Mouse (Mus musculus) thymus, adult 2 months (tissue): ENCODE data around the gene Tmem88b. TPM values are rescaled to one million over a fixed set of nuclear protein-coding genes. Genes with fewer than 3 reads are reported as not detected.

Source experiments
- DNase-seq: peaks from one replicate; pipeline ENCODE4 v3.0.0; 2021
- H3K27ac ChIP-seq: fragments of 200-500 bp; 2 replicates; pipeline ENCODE4 v1.5.1; 2012; ENCODE audit warnings: low read length, control low read depth; ENCODE audit not compliant: control insufficient read depth, insufficient read depth
- H3K27me3 ChIP-seq: fragments of 200-500 bp; 2 replicates; pipeline ENCODE4 v1.6.1; 2012; ENCODE audit warnings: mild to moderate bottlenecking, low read length, moderate library complexity, mixed read lengths; ENCODE audit not compliant: control insufficient read depth, insufficient read depth
- H3K36me3 ChIP-seq: fragments of 200-500 bp; 2 replicates; pipeline ENCODE4 v1.6.1; 2012; ENCODE audit warnings: mild to moderate bottlenecking, low read length, moderate library complexity; ENCODE audit not compliant: control insufficient read depth, insufficient read depth
- H3K4me1 ChIP-seq: fragments of 200-500 bp; replicated peaks from 2 replicates; pipeline ENCODE4 v1.6.1; 2012; ENCODE audit warnings: low read length; ENCODE audit not compliant: control insufficient read depth, insufficient read depth
- H3K4me3 ChIP-seq: fragments of 200-500 bp; 2 replicates; pipeline ENCODE4 v1.5.1; 2012; ENCODE audit warnings: mild to moderate bottlenecking, low read length, control low read depth, moderate library complexity; ENCODE audit not compliant: control insufficient read depth, insufficient read depth
- CTCF ChIP-seq: fragments of 200-500 bp; IDR thresholded peaks from 2 replicates; pipeline ENCODE4 v1.5.1; 2012; ENCODE audit warnings: mild to moderate bottlenecking, control low read depth, low read length, moderate library complexity, borderline replicate concordance; ENCODE audit not compliant: control insufficient read depth, poor library complexity, insufficient read depth; ENCODE audit errors: extremely low read depth
- POLR2A ChIP-seq: fragments of 200-500 bp; IDR thresholded peaks from 2 replicates; pipeline ENCODE4 v1.6.1; 2012; ENCODE audit warnings: mild to moderate bottlenecking, low read length, control low read depth, moderate library complexity; ENCODE audit not compliant: control insufficient read depth, poor library complexity, insufficient read depth; ENCODE audit errors: extremely low read depth
- WGBS: fragments of 180-500 bp; shearing (Covaris S2); methylation state at CpG from one replicate; pipeline ENCODE4 v1.1.7; 2018; 5-methylcytosine and 5-hydroxymethylcytosine counted together
- polyA plus RNA-seq: library from polyadenylated mRNA; depleted of rRNA; stranded (reverse); fragments of >200 nt; gene quantifications from 2 replicates; pipeline ENCODE4 v1.2.3, GENCODE M21; 2012; rRNA removed

Tmem88b gene
- 0.55 and 0.58 TPM in 2 replicates for polyA plus RNA-seq

DNA sequence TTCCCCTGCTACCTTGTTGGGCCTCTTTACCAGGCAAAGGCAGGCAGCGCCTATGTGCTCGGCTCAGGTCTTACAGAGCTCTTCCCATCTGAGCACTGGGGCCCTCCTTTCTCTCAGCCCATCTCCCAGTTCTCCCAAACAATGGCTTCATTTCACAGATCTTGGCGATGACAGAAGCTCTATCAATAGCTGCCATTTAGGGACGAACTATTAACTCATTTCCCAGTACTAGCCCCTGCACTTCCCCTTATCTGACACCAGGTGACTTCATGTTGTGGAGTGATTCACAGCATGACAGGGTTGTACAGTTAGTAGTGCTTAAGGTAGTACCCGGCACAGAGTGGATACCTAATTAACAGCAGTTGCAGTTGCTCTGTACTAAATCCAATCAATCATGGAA, at the start of gene Tmem88b:
Tmem88b (minus strand) TSS at position 56 of the 400 bp plus-strand sequence.
- no peak for DNase-seq
- WGBS, result 87% methylated on average over 5 of the region's 5 CpGs
- no peaks in the 10 kb centered on the region for H3K36me3 ChIP-seq
- no peak for TF ChIP-seq POLR2A
- TF ChIP-seq CTCF, result no peak
- no peak within 1 kb of the TSS for H3K4me3 ChIP-seq
- no peak within 1 kb of the TSS for H3K27ac ChIP-seq
- 0 out of 2 replicates have a peak, but pooled peaks cover 5% of the 10 kb centered on the region for H3K4me1 ChIP-seq
- H3K27me3 ChIP-seq, result peaks cover 4% of the 10 kb centered on the region; the same call in 1 of the 2 replicates

DNA sequence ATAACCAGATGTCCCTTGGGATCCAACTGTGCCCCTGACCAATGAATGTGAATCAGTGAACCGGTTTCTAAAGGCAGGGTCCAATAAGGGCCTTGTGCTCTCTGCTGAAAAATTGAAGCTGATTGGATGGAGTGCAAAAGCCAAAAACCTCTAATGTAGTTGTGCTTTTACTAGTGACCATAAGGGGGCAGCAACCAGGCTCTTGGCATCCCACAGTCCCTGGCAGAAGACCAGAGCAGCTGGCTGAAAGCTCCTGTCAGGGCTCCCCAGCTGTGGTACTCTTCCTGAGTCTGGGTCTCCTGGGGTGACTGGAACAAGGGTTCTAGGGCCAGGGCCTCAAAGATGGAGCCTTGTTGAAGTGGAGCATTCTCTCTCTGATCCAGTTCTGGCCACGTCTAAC, 48.2 kb upstream of the Tmem88b start:
- Histone ChIP-seq H3K27me3 (no peaks in the 10 kb centered on the region), H3K36me3 (0 out of 2 replicates have a peak, but pooled peaks cover 4% of the 10 kb centered on the region), H3K27ac (no peak overlapping the region), H3K4me3 (no peak overlapping the region), H3K4me1 (peaks cover 21% of the 10 kb centered on the region)
- TF ChIP-seq CTCF, result peak; percentile 64; the same call in 1 of the 2 replicates
- no peak for TF ChIP-seq POLR2A
- DNase-seq, result peak; percentile 63
- 46% methylated on average over 2 of the region's 2 CpGs for WGBS

DNA sequence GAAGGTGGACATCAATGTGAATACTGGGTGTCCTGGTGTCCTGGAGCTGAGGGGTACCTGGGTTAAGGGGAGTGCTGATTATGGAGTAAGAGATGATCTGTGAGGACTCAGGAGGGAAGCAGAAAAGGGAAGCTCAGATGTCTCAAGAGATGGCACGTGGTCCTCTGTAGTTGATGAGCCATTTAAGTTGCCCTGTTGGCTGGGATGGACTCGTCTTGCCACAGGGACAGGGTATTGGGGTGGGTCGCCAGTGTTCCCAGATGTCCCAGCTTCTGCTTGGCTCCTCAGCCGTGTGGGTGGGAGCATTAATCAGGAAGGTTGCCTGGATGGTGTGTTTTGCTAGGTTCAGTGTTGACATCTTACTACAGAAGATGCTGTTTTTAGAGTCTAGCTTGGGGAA, 47.6 kb upstream of the Tmem88b start:
- H3K27ac ChIP-seq, result no peak overlapping the region
- 0 out of 2 replicates have a peak, but pooled peaks cover 4% of the 10 kb centered on the region for H3K36me3 ChIP-seq
- WGBS, result 89% methylated on average over 4 of the region's 4 CpGs
- H3K4me1 ChIP-seq, result peaks cover 21% of the 10 kb centered on the region
- H3K27me3 ChIP-seq, result no peaks in the 10 kb centered on the region
- no peak overlapping the region for H3K4me3 ChIP-seq
- TF ChIP-seq POLR2A (no peak), CTCF (no peak)
- DNase-seq, result no peak

DNA sequence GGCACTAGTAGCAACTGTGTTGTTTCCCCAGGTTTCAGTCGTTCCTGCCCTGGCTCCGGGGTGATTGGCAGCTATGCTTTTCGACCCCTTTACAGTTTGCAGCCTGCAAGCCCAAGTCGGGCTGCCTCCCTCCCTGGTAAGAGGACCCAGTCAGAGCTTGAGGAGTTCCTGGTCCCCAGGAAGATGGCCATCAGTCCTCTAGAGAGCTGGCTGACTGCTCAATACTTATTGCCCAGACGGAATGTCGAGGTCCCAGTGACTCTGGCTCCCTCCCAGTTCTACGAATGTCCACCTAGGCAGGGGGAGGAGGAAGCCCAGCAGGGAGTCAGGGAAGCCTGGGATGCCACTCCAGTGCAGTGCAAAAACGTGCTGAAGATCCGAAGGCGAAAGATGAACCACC, 46.6 kb upstream of the Tmem88b start:
- 0 out of 2 replicates have a peak, but pooled peaks cover 4% of the 10 kb centered on the region for H3K36me3 ChIP-seq
- no peak overlapping the region; the same call in 1 of the 2 replicates for H3K27ac ChIP-seq
- H3K4me3 ChIP-seq, result peak overlapping the region; percentile 71
- WGBS, result 62% methylated on average over 10 of the region's 10 CpGs
- no peaks in the 10 kb centered on the region for H3K27me3 ChIP-seq
- TF ChIP-seq POLR2A, result no peak
- no peak for TF ChIP-seq CTCF
- peaks cover 17% of the 10 kb centered on the region for H3K4me1 ChIP-seq
- no peak for DNase-seq

DNA sequence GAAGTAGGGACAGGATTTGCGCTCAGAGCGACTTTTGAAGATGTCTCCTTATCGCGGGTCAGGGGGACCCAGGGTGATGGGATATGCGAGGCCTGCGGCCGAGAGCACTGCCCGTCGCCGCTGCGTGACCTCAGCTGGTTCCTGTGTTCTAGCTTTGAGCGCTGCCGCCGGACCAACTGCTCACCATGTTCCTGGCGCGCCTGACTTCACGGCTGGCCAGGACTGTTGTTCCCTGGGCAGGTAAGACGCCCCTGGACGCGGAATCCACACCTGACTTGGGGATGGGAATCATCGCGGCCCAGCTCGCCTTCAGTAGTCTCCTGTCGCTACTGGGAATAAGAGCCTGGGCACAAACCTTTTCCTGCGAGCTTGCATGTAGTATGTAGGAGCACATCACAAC, 46.2 kb upstream of the Tmem88b start:
- 0 out of 2 replicates have a peak, but pooled peaks cover 4% of the 10 kb centered on the region for H3K36me3 ChIP-seq
- 2% methylated on average over 25 of the region's 25 CpGs for WGBS
- peak overlapping the region; percentile 38 for H3K27ac ChIP-seq
- TF ChIP-seq CTCF (no peak), POLR2A (no peak; the same call in 1 of the 2 replicates)
- H3K4me3 ChIP-seq, result peak overlapping the region; percentile 71
- DNase-seq, result no peak
- H3K27me3 ChIP-seq, result no peaks in the 10 kb centered on the region
- H3K4me1 ChIP-seq, result peaks cover 17% of the 10 kb centered on the region

DNA sequence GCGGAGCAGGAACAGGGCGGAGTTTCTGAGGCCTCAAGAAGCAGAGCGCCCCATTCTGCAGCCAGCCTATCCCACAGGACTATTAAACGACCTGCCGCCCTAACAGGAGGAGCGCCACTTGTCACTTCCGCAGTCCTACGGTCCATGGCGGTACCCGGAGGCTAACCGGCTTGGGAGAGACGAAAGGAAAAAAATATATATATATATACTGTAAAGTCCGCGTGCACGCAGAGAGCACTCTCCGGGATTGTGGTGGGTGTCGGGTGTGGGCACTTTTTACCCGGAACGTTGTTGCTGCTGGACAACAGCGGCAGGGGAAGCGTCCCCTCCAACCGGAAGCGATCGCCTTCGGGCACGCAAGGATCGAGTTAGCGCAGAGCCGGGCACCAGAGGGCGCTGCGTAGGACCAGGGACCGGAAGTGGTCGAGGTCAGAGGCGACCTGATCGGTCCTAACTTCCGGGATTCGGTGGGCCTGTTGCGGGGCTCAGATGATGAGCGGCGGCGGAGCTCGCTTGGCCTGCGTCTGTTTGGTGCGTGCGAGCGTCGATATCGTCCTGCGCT, 45.6 kb upstream of the Tmem88b start, which contains the start of gene Aurkaip1:
Aurkaip1 (plus strand) TSS at position 68 of the 562 bp plus-strand sequence.
- WGBS, result under 1% methylated on average over 49 of the region's 49 CpGs
- 0 out of 2 replicates have a peak, but pooled peaks cover 7% of the 10 kb centered on the region for H3K36me3 ChIP-seq
- TF ChIP-seq POLR2A (peak; percentile 71; the same call in 1 of the 2 replicates), CTCF (peak; percentile 92)
- no peaks in the 10 kb centered on the region for H3K27me3 ChIP-seq
- peaks cover 17% of the 10 kb centered on the region for H3K4me1 ChIP-seq
- DNase-seq, result peak; percentile 95
- H3K4me3 ChIP-seq, result peak within 1 kb of the TSS; percentile 71
- peak within 1 kb of the TSS; percentile 75 for H3K27ac ChIP-seq
